Mouse (Mus musculus) neural tube, embryonic 11.5 days (tissue): ENCODE data around the gene Hoxd9. TPM values are rescaled to one million over a fixed set of nuclear protein-coding genes. Genes with fewer than 3 reads are reported as not detected.

ENCODE experiments used
- ATAC-seq: fragments of 200-750 bp; cut with Nextera tagmentation; 2 replicates; pipeline ENCODE4 v1.8.0; 2017; ENCODE audit warnings: moderate number of reproducible peaks, mild to moderate bottlenecking, moderate TSS enrichment, moderate library complexity; ENCODE audit not compliant: insufficient read depth, low FRiP score, low TSS enrichment
- DNase-seq: peaks from one replicate; pipeline ENCODE4 v3.0.0-alpha.2; 2015; ENCODE audit warnings: low spot score
- H3K27ac ChIP-seq: fragments of 300-500 bp; sonication (generic); 2 replicates; pipeline ENCODE4 v1.5.1; 2014; ENCODE audit warnings: low read depth, mild to moderate bottlenecking, low read length
- H3K27me3 ChIP-seq: fragments of 300-500 bp; sonication (generic); 2 replicates; pipeline ENCODE4 v1.6.1; 2014; ENCODE audit warnings: mild to moderate bottlenecking, low read length, mixed read lengths; ENCODE audit not compliant: control insufficient read depth, insufficient read depth
- H3K36me3 ChIP-seq: fragments of 300-500 bp; sonication (generic); 2 replicates; pipeline ENCODE4 v1.6.1; 2014; ENCODE audit warnings: mild to moderate bottlenecking, low read length, moderate library complexity, mixed read lengths; ENCODE audit not compliant: control insufficient read depth, insufficient read depth
- H3K4me1 ChIP-seq: fragments of 300-500 bp; sonication (generic); 2 replicates; pipeline ENCODE4 v1.6.1; 2014; ENCODE audit warnings: low read length, mixed read lengths; ENCODE audit not compliant: control insufficient read depth, insufficient read depth
- H3K4me2 ChIP-seq: fragments of 300-500 bp; sonication (generic); 2 replicates; pipeline ENCODE4 v1.6.1; 2014; ENCODE audit warnings: low read depth, mild to moderate bottlenecking, moderate library complexity
- H3K4me3 ChIP-seq: fragments of 300-500 bp; sonication (generic); 2 replicates; pipeline ENCODE4 v1.5.1; 2014; ENCODE audit warnings: low read depth, low read length
- H3K9ac ChIP-seq: fragments of 300-500 bp; sonication (generic); 2 replicates; pipeline ENCODE4 v1.6.1; 2014; ENCODE audit warnings: mild to moderate bottlenecking, low read length
- H3K9me3 ChIP-seq: fragments of 300-500 bp; sonication (generic); 2 replicates; pipeline ENCODE4 v1.6.1; 2016; ENCODE audit warnings: low read length; ENCODE audit not compliant: control insufficient read depth
- whole genome bisulfite sequencing: fragments of 180-500 bp; shearing (Covaris S2); extraction: QIAGEN DNeasy Blood & Tissue Kit; methylation state at CpG from one replicate; pipeline ENCODE4 v1.1.7; 2014; 5-methylcytosine and 5-hydroxymethylcytosine counted together
- polyA plus RNA-seq: library from polyadenylated mRNA; unstranded; fragments of >200 nt; fragmentation: Nextera tagmentation; extraction: Ambion mirVana; gene quantifications from 2 replicates; pipeline ENCODE4 v1.2.1, GENCODE M21; 2014

Gene Hoxd9
- polyA plus RNA-seq = 14.3 and 17.3 TPM in 2 replicates

- peak within 1 kb of the TSS; percentile 89 for H3K9ac ChIP-seq
- peak within 1 kb of the TSS; percentile 63 for H3K4me3 ChIP-seq
- DNase-seq (peak; percentile 77), ATAC-seq (peak; percentile 70)
- H3K27ac ChIP-seq = peak within 1 kb of the TSS; percentile 83
- peaks cover 78% of the 10 kb centered on the region for H3K27me3 ChIP-seq
- peak within 1 kb of the TSS; percentile 76 for H3K4me2 ChIP-seq
- H3K36me3 ChIP-seq = no peaks in the 10 kb centered on the region
- no peaks in the 10 kb centered on the region for H3K9me3 ChIP-seq
- WGBS = under 1% methylated on average over 43 of the region's 43 CpGs
- peaks cover 5% of the 10 kb centered on the region; the same call in 1 of the 2 replicates for H3K4me1 ChIP-seq
Measured at GRCm38 (mm10) chr2:74697567-74698121, at the start of gene Hoxd9. TSS of gene Hoxd9 (plus strand) at chr2:74697727.

GRCm38 (mm10) chr2:74652996-74653340 is 44.6 kb upstream of the Hoxd9 start:
- Histone ChIP-seq H3K4me2 (no peak overlapping the region), H3K27ac (no peak overlapping the region), H3K9me3 (no peaks in the 10 kb centered on the region), H3K36me3 (no peaks in the 10 kb centered on the region), H3K4me1 (peaks cover 5% of the 10 kb centered on the region; the same call in 1 of the 2 replicates), H3K4me3 (no peak overlapping the region), H3K9ac (no peak overlapping the region), H3K27me3 (peaks cover 89% of the 10 kb centered on the region)
- DNase-seq (no peak), ATAC-seq (no peak)
- WGBS = 45% methylated on average over 2 of the region's 2 CpGs

DNA sequence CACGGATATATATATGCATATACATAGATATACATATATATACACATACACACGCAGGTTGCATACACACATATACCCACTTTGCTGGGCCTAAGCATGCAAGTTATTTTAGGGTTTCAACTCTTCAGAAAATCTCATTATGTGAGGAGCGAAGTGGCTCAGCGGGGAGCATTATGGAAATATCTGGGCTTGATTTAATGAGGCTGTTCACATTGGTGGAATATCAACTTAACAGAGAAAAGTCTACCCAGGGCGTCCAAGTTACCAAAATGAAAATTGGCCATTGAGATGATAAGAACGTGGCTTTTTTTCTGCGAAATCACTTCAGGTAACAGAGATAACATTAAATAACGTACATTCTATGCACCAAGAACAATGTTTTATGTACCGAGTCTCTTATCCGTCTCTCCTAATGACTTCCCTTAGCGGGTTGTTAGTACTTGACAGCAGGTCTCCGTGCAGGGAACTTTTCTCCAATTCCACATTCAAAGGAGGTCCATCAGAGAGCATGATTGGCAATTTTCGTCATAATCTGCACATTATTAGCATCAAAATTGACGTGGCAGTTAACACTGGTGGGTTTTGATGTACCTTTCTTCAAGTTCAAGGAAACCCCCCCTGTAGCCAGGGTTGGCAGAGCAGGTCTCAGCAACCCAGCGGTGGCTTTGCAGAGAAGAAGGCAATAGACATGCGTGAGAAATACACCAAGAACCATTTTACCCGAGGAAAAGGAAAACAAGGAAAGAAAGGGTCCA is 43.6 kb upstream of the Hoxd9 start:
- DNase-seq = peak; percentile 34
- Histone ChIP-seq H3K4me1 (0 out of 2 replicates have a peak, but pooled peaks cover 5% of the 10 kb centered on the region), H3K4me2 (no peak overlapping the region)

DNA sequence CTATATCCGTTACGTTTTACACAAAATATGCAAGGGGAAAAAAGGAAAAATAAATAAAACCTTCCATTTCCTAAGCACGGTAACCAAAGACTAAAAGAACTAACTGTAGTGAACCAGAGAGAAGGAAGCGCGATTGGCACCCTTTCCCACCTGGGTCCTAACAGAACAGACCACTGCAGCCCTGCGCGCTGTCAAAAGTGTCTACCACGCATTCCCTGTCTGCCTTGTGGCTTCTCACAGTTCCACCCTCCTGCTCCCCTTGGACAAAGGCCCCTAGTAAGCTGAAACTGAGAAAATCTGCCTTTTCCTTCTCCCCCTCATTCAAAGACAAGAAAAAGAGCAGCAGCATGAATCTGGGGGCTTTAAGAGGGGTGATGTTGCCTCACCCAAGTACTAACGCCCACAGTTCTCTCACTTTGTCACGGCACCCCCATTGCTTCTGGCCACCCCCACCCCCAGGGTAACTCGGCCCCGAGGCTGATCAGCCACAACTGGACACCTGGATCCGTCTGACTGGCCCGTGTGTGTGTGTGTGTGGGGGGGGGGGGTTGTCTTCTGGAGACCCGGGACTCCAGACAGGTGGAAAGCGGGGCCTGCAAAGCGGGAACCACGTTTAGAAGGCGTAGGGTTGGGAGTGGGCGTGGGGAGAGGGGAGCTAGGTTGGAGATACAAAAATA is 42.6 kb upstream of the Hoxd9 start:
- H3K9me3 ChIP-seq = no peaks in the 10 kb centered on the region
- no peak overlapping the region for H3K9ac ChIP-seq
- DNase-seq (peak; percentile 14), ATAC-seq (no peak)
- H3K4me2 ChIP-seq = no peak overlapping the region
- no peaks in the 10 kb centered on the region for H3K36me3 ChIP-seq
- no peak overlapping the region for H3K4me3 ChIP-seq
- H3K27me3 ChIP-seq = peaks cover 89% of the 10 kb centered on the region
- WGBS = 3% methylated on average over 17 of the region's 20 CpGs
- no peak overlapping the region for H3K27ac ChIP-seq
- 0 out of 2 replicates have a peak, but pooled peaks cover 5% of the 10 kb centered on the region for H3K4me1 ChIP-seq

More for the DNA sequence above, 43.6 kb upstream of the Hoxd9 start:
- H3K36me3 ChIP-seq = no peaks in the 10 kb centered on the region
- WGBS = 11% methylated on average over 17 of the region's 17 CpGs
- H3K4me3 ChIP-seq = no peak overlapping the region
- H3K9me3 ChIP-seq = no peaks in the 10 kb centered on the region
- H3K27me3 ChIP-seq = peaks cover 89% of the 10 kb centered on the region
- ATAC-seq = no peak
- no peak overlapping the region for H3K9ac ChIP-seq
- no peak overlapping the region for H3K27ac ChIP-seq

GRCm38 (mm10) chr2:74655420-74655781 is 42.1 kb upstream of the Hoxd9 start:
- no peak for ATAC-seq
- Histone ChIP-seq H3K27me3 (peaks cover 89% of the 10 kb centered on the region), H3K9me3 (no peaks in the 10 kb centered on the region), H3K9ac (no peak overlapping the region), H3K27ac (no peak overlapping the region), H3K4me1 (0 out of 2 replicates have a peak, but pooled peaks cover 5% of the 10 kb centered on the region), H3K4me3 (peak overlapping the region; percentile 28), H3K36me3 (no peaks in the 10 kb centered on the region), H3K4me2 (peak overlapping the region; percentile 49)
- no peak for DNase-seq
- WGBS = 2% methylated on average over 34 of the region's 47 CpGs

GRCm38 (mm10) chr2:74655821-74656631 is 41.5 kb upstream of the Hoxd9 start:
- ATAC-seq = no peak
- peaks cover 89% of the 10 kb centered on the region for H3K27me3 ChIP-seq
- H3K4me1 ChIP-seq = 0 out of 2 replicates have a peak, but pooled peaks cover 5% of the 10 kb centered on the region
- peak; percentile 73 for DNase-seq
- 0% methylated on average over 57 of the region's 69 CpGs for WGBS
- H3K4me3 ChIP-seq = peak overlapping the region; percentile 28
- no peak overlapping the region; the same call in 1 of the 2 replicates for H3K9ac ChIP-seq
- no peaks in the 10 kb centered on the region for H3K36me3 ChIP-seq
- no peaks in the 10 kb centered on the region for H3K9me3 ChIP-seq
- H3K4me2 ChIP-seq = peak overlapping the region; percentile 49
- H3K27ac ChIP-seq = no peak overlapping the region

GRCm38 (mm10) chr2:74656632-74657021 is 40.9 kb upstream of the Hoxd9 start:
- Histone ChIP-seq H3K9ac (no peak overlapping the region), H3K4me2 (no peak overlapping the region), H3K27me3 (peaks cover 89% of the 10 kb centered on the region), H3K9me3 (no peaks in the 10 kb centered on the region), H3K4me1 (0 out of 2 replicates have a peak, but pooled peaks cover 5% of the 10 kb centered on the region), H3K4me3 (peak overlapping the region; percentile 28; the same call in 1 of the 2 replicates), H3K36me3 (no peaks in the 10 kb centered on the region), H3K27ac (no peak overlapping the region)
- ATAC-seq (no peak), DNase-seq (peak; percentile 31)
- WGBS = 3% methylated on average over 4 of the region's 4 CpGs
